Mouse (Mus musculus) thymus, adult 18-20 months (tissue): Measurements from ENCODE around the gene Rgs7.

Experiments used
- DNase-seq, 2 experiments: peaks; one replicate each; pipeline ENCODE4 v3.0.0; 2022; ENCODE audit warnings: mixed read lengths in 2 of 2

Gene Rgs7

GRCm38 (mm10) chr1:175143051-175143450 is 349.2 kb downstream of the Rgs7 start:
- no peak for DNase-seq

- no peak for DNase-seq
These were observed 363.8 kb downstream of the Rgs7 start for GRCm38 (mm10) chr1:175128525-175128924.

GRCm38 (mm10) chr1:175124416-175124815 is 367.9 kb downstream of the Rgs7 start:
- no peak for DNase-seq

GRCm38 (mm10) chr1:175118904-175119555 is 373.3 kb downstream of the Rgs7 start:
- DNase-seq: no peak

- DNase-seq: no peak
These were observed 383.9 kb downstream of the Rgs7 start for GRCm38 (mm10) chr1:175108270-175108860.

GRCm38 (mm10) chr1:175106315-175106714 is 386.0 kb downstream of the Rgs7 start:
- DNase-seq: no peak

- DNase-seq: no peak
These were observed 386.9 kb downstream of the Rgs7 start for GRCm38 (mm10) chr1:175105426-175105825.

GRCm38 (mm10) chr1:175097014-175097413 is 395.3 kb downstream of the Rgs7 start:
- no peak for DNase-seq

GRCm38 (mm10) chr1:175082104-175082503 is 410.2 kb downstream of the Rgs7 start:
- DNase-seq: no peak

- DNase-seq: no peak
These were observed 412.3 kb downstream of the Rgs7 start for GRCm38 (mm10) chr1:175079819-175080608.

- no peak for DNase-seq
These were observed 418.6 kb downstream of the Rgs7 start for GRCm38 (mm10) chr1:175073500-175074232.

GRCm38 (mm10) chr1:175069758-175070290 is 422.5 kb downstream of the Rgs7 start:
- DNase-seq: no peak

GRCm38 (mm10) chr1:175049121-175049520 is 443.2 kb downstream of the Rgs7 start:
- no peak for DNase-seq

GRCm38 (mm10) chr1:175041167-175041817 is 451.0 kb downstream of the Rgs7 start:
- DNase-seq: no peak

- no peak for DNase-seq
These were observed 452.3 kb downstream of the Rgs7 start for GRCm38 (mm10) chr1:175040038-175040437.

- no peak for DNase-seq
These were observed 452.7 kb downstream of the Rgs7 start for GRCm38 (mm10) chr1:175039567-175039966.

- DNase-seq: no peak
These were observed 456.8 kb downstream of the Rgs7 start for GRCm38 (mm10) chr1:175035461-175035860.

- DNase-seq: no peak
These were observed 460.3 kb downstream of the Rgs7 start for GRCm38 (mm10) chr1:175032015-175032414.

- DNase-seq: no peak
These were observed 463.5 kb downstream of the Rgs7 start for GRCm38 (mm10) chr1:175028716-175029204.

- no peak for DNase-seq
These were observed 464.0 kb downstream of the Rgs7 start for GRCm38 (mm10) chr1:175028267-175028666.

GRCm38 (mm10) chr1:175025781-175026309 is 466.5 kb downstream of the Rgs7 start:
- DNase-seq: no peak

GRCm38 (mm10) chr1:175024136-175024535 is 468.2 kb downstream of the Rgs7 start:
- DNase-seq: no peak
